Comparison of ENCODE assay signal across 8 mouse cellular contexts in genomic region chr9:31385947-31386354, GRCm38 (mm10). TPM values are rescaled to one million over a fixed set of nuclear protein-coding genes. Genes with fewer than 3 reads are reported as not detected.
DNase-seq lines count a peak whose midpoint lies in the region; ATAC-seq lines count a peak whose summit lies in the region.

TSS of gene Nfrkb (plus strand) at chr9:31386192.

- H3K4me2 ChIP-seq in hindbrain, embryonic 14.5 days (replicated peaks): peak within 1 kb of the TSS; percentile 75

- H3K4me1 ChIP-seq in hindbrain, embryonic 14.5 days (replicated peaks; ENCODE audit: control insufficient read depth, insufficient read depth, low read length): peaks cover 21% of the 10 kb centered on the region

- H3K9ac ChIP-seq in hindbrain, embryonic 14.5 days: peak within 1 kb of the TSS; percentile 81

- H3K27me3 ChIP-seq in hindbrain, embryonic 14.5 days (ENCODE audit: control insufficient read depth, insufficient read depth, low read length): no peaks in the 10 kb centered on the region

- H3K27ac ChIP-seq in hindbrain, embryonic 14.5 days: peak within 1 kb of the TSS; percentile 72

- H3K36me3 ChIP-seq in hindbrain, embryonic 14.5 days (replicated peaks; ENCODE audit: control insufficient read depth, insufficient read depth): peaks cover 18% of the 10 kb centered on the region

- no peaks in the 10 kb centered on the region for H3K9me3 ChIP-seq in hindbrain, embryonic 14.5 days (ENCODE audit: control insufficient read depth, low read length)

- WGBS in hindbrain, embryonic 14.5 days: under 1% methylated on average over 45 of the region's 46 CpGs

- peak; percentile 93 for DNase-seq in R1 (ENCODE audit: low read depth, low spot score)
- peak; percentile 92 to 98 for DNase-seq in cerebellum, postnatal 25 days
- DNase-seq in frontal cortex, postnatal 25 days (ENCODE audit: low spot score in 2 of 2): peak; percentile 77 to 88
- DNase-seq in hindbrain, embryonic 14.5 days (ENCODE audit: low spot score): peak; percentile 96
- DNase-seq in layer of hippocampus, postnatal 36 days: peak; percentile 94
- peak; percentile 97 for DNase-seq in lung, postnatal 36 days
- peak; percentile 95 for DNase-seq in retina, postnatal 1 day
- peak; percentile 91 to 94 for DNase-seq in urinary bladder, adult 18-20 months (ENCODE audit: low spot score in 2 of 2)

- peak within 1 kb of the TSS; percentile 89 for H3K4me3 ChIP-seq in hindbrain, embryonic 14.5 days (replicated peaks; ENCODE audit: low read length)

- ATAC-seq in hindbrain, embryonic 14.5 days (ENCODE audit: low FRiP score): peak; percentile 97

RNA-seq across cellular contexts. Expression of gene Nfrkb, which starts in this region (rescaled TPM):
- polyA plus RNA-seq in hindbrain, embryonic 14.5 days (2014; fragmentation: Nextera tagmentation; extraction: Ambion mirVana): 25.4 and 32.0 TPM in 2 replicates
- total RNA-seq in layer of hippocampus, postnatal 36 days (2021): 10 to 100 TPM; 30.6 to 34.8 TPM

Comparison
In these comparisons a context has a peak if more than half of its experiments do, and no peak if none do; other contexts are left out.
1. Peak in every context shown above with its lines: DNase-seq, ATAC-seq, H3K4me3 ChIP-seq and H3K27ac ChIP-seq.